ENCODE assay signal across 10 mouse cellular contexts in genomic region chr1:100556937-100557336, GRCm38 (mm10).
DNase-seq lines count a peak whose midpoint lies in the region; ATAC-seq and TF ChIP-seq lines count a peak whose summit lies in the region.
"Had no signal": no experiment of that assay in that cellular context is flagged by ENCODE, and none has a peak within 500 bp of the region (broad histone marks: within the 10 kb centered on the region; RNA-seq: fewer than 3 reads in every experiment).

No protein-coding gene starts in this region.

- no peak overlapping the region for H3K4me3 ChIP-seq in heart, adult 2 months
- H3K4me3 ChIP-seq in kidney, postnatal 0 days (replicated peaks; ENCODE audit: low read depth, low read length) = no peak overlapping the region
- no peak overlapping the region for H3K4me3 ChIP-seq in neural tube, embryonic 11.5 days (ENCODE audit: low read depth, low read length)
- H3K4me3 ChIP-seq: heart, embryonic 13.5 days; stomach, embryonic 15.5 days had no signal

- no peaks in the 10 kb centered on the region for H3K36me3 ChIP-seq in heart, adult 2 months (ENCODE audit: control insufficient read depth, insufficient read depth, low read length)
- H3K36me3 ChIP-seq in kidney, postnatal 0 days (ENCODE audit: insufficient read depth, low read length) = no peaks in the 10 kb centered on the region
- no peaks in the 10 kb centered on the region for H3K36me3 ChIP-seq in neural tube, embryonic 11.5 days (ENCODE audit: control insufficient read depth, insufficient read depth, low read length)
- H3K36me3 ChIP-seq: heart, embryonic 13.5 days; stomach, embryonic 15.5 days had no signal

- no peak for TF ChIP-seq EP300 in heart, adult 2 months (IDR thresholded peaks at IDR 0.05; ENCODE audit: insufficient read depth, low read depth, low read length)

- no peaks in the 10 kb centered on the region for H3K4me1 ChIP-seq in heart, adult 2 months (ENCODE audit: control insufficient read depth, insufficient read depth, low read length)
- no peaks in the 10 kb centered on the region for H3K4me1 ChIP-seq in kidney, postnatal 0 days (replicated peaks; ENCODE audit: insufficient read depth, low read length)
- no peaks in the 10 kb centered on the region for H3K4me1 ChIP-seq in neural tube, embryonic 11.5 days (ENCODE audit: control insufficient read depth, insufficient read depth, low read length)
- H3K4me1 ChIP-seq: heart, embryonic 13.5 days; stomach, embryonic 15.5 days had no signal

- intact Hi-C loops in heart, adult 2 months (cut with DNase I) = no loop called here

- no peak for TF ChIP-seq POLR2A in heart, adult 2 months (IDR thresholded peaks at IDR 0.05; ENCODE audit: insufficient read depth, low read depth, low read length)

- no peaks in the 10 kb centered on the region for H3K79me2 ChIP-seq in heart, adult 2 months (replicated peaks; ENCODE audit: control insufficient read depth, insufficient read depth, low read length)

- no peak overlapping the region for H3K9ac ChIP-seq in heart, adult 2 months (ENCODE audit: low read depth, low read length)
- H3K9ac ChIP-seq in kidney, postnatal 0 days (ENCODE audit: low read depth, low read length) = no peak overlapping the region
- no peak overlapping the region for H3K9ac ChIP-seq in neural tube, embryonic 11.5 days (ENCODE audit: low read length)
- H3K9ac ChIP-seq: heart, embryonic 13.5 days; stomach, embryonic 15.5 days had no signal

- no peaks in the 10 kb centered on the region for H3K27me3 ChIP-seq in heart, adult 2 months (ENCODE audit: control insufficient read depth, insufficient read depth, low read length)
- no peaks in the 10 kb centered on the region for H3K27me3 ChIP-seq in kidney, postnatal 0 days (ENCODE audit: insufficient read depth, low read length)
- no peaks in the 10 kb centered on the region for H3K27me3 ChIP-seq in neural tube, embryonic 11.5 days (ENCODE audit: control insufficient read depth, insufficient read depth, low read length)
- H3K27me3 ChIP-seq: heart, embryonic 13.5 days; stomach, embryonic 15.5 days had no signal

- WGBS in heart, adult 2 months = 24% methylated on average over 2 of the region's 2 CpGs
- 38% methylated on average over 2 of the region's 2 CpGs for WGBS in kidney, postnatal 0 days
- 34% methylated on average over 2 of the region's 2 CpGs for WGBS in neural tube, embryonic 11.5 days

- DNase-seq in heart, adult 2 months = no peak
- no peak for DNase-seq in heart, adult 18-20 months
- DNase-seq in thymus, postnatal 4 days = peak; percentile 9
- no peak for DNase-seq in thymus, adult 18-20 months
- DNase-seq in kidney, postnatal 0 days (ENCODE audit: low spot score) = peak; percentile 28
- peak; percentile 49 for DNase-seq in neural tube, embryonic 11.5 days (ENCODE audit: low spot score)
- no peak for DNase-seq in cerebellum, adult 11 months
- no peak for DNase-seq in lung, postnatal 25 days (ENCODE audit: low spot score)

- no peaks in the 10 kb centered on the region for H3K9me3 ChIP-seq in kidney, postnatal 0 days (replicated peaks; ENCODE audit: low read length)
- no peaks in the 10 kb centered on the region for H3K9me3 ChIP-seq in neural tube, embryonic 11.5 days (ENCODE audit: control insufficient read depth, low read length)
- H3K9me3 ChIP-seq: heart, embryonic 13.5 days; stomach, embryonic 15.5 days had no signal

- H3K4me2 ChIP-seq in kidney, postnatal 0 days (ENCODE audit: low read length) = no peak overlapping the region
- H3K4me2 ChIP-seq in neural tube, embryonic 11.5 days (ENCODE audit: low read depth) = no peak overlapping the region
- H3K4me2 ChIP-seq: heart, embryonic 13.5 days; stomach, embryonic 15.5 days had no signal

- 0 out of 2 replicates have a peak, but pooled peaks have one; percentile 17 for TF ChIP-seq CTCF in heart, adult 2 months (IDR thresholded peaks at IDR 0.05)
- peak; percentile 61 for TF ChIP-seq CTCF in kidney, postnatal 0 days (IDR thresholded peaks at IDR 0.05; ENCODE audit: low read depth)

- H3K27ac ChIP-seq in heart, adult 2 months = no peak overlapping the region
- no peak overlapping the region for H3K27ac ChIP-seq in kidney, postnatal 0 days
- no peak overlapping the region for H3K27ac ChIP-seq in neural tube, embryonic 11.5 days (ENCODE audit: low read depth, low read length)
- H3K27ac ChIP-seq: heart, embryonic 13.5 days; stomach, embryonic 15.5 days had no signal

- no peak for ATAC-seq in kidney, postnatal 0 days (replicated peaks; ENCODE audit: low FRiP score, low read depth)
- ATAC-seq in neural tube, embryonic 11.5 days (ENCODE audit: insufficient read depth, low FRiP score, low TSS enrichment) = peak; percentile 61; the same call in 1 of the 2 replicates

Comparison
In these comparisons a context has a peak if more than half of its experiments do, and no peak if none do; other contexts are left out.
1. DNase-seq: peak in thymus, postnatal 4 days (single experiment), kidney, postnatal 0 days (single experiment) and neural tube, embryonic 11.5 days (single experiment); none in heart, adult 2 months (0 of 2), heart, adult 18-20 months (0 of 2), thymus, adult 18-20 months (0 of 2), cerebellum, adult 11 months (single experiment) and lung, postnatal 25 days (single experiment).